Mouse (Mus musculus) liver, embryonic 12.5 days (tissue): ENCODE measurements around the gene Lrrc74b. TPM values are rescaled to one million over a fixed set of nuclear protein-coding genes. Genes with fewer than 3 reads are reported as not detected.
"Not testable (repeated sequence)": the region's sequence is repeated elsewhere in the genome, so short reads cannot be mapped to it uniquely, and the experiment has no call there.

ENCODE experiments used
- ATAC-seq: fragments of 200-750 bp; cut with Nextera tagmentation; 2 replicates; pipeline ENCODE4 v1.8.0; 2017; ENCODE audit warnings: moderate number of reproducible peaks, mild to moderate bottlenecking, moderate library complexity
- H3K27ac ChIP-seq: fragments of 300-500 bp; sonication (generic); 2 replicates; pipeline ENCODE4 v1.5.1; 2016; ENCODE audit warnings: mild to moderate bottlenecking
- H3K27me3 ChIP-seq: fragments of 300-500 bp; sonication (generic); replicated peaks from 2 replicates; pipeline ENCODE4 v1.6.1; 2016; ENCODE audit warnings: mild to moderate bottlenecking, moderate library complexity
- H3K36me3 ChIP-seq: fragments of 300-500 bp; sonication (generic); 2 replicates; pipeline ENCODE4 v1.6.1; 2016; ENCODE audit warnings: mild to moderate bottlenecking, moderate library complexity
- H3K4me1 ChIP-seq: fragments of 300-500 bp; sonication (generic); 2 replicates; pipeline ENCODE4 v1.6.1; 2016
- H3K4me2 ChIP-seq: fragments of 300-500 bp; sonication (generic); 2 replicates; pipeline ENCODE4 v1.6.1; 2016; ENCODE audit warnings: mild to moderate bottlenecking, moderate library complexity
- H3K4me3 ChIP-seq: fragments of 300-500 bp; sonication (generic); 2 replicates; pipeline ENCODE4 v1.5.1; 2016; ENCODE audit warnings: mild to moderate bottlenecking, moderate library complexity
- H3K9ac ChIP-seq: fragments of 300-500 bp; sonication (generic); 2 replicates; pipeline ENCODE4 v1.6.1; 2016; ENCODE audit warnings: mild to moderate bottlenecking, moderate library complexity
- H3K9me3 ChIP-seq: fragments of 300-500 bp; sonication (generic); replicated peaks from 2 replicates; pipeline ENCODE4 v1.6.1; 2016; ENCODE audit warnings: mild to moderate bottlenecking, moderate library complexity
- WGBS: fragments of 180-500 bp; shearing (Covaris S2); methylation state at CpG from one replicate; pipeline ENCODE4 v1.1.7; 2016; ENCODE audit not compliant: insufficient replicate concordance; 5-methylcytosine and 5-hydroxymethylcytosine counted together
- polyA plus RNA-seq: library from polyadenylated mRNA; unstranded; fragments of >200 nt; fragmentation: Nextera tagmentation; extraction: Ambion mirVana; gene quantifications from 2 replicates; pipeline ENCODE4 v1.2.1, GENCODE M21; 2016

The Lrrc74b gene
- polyA plus RNA-seq, 1 experiment from 2014 or later, result not detected

DNA sequence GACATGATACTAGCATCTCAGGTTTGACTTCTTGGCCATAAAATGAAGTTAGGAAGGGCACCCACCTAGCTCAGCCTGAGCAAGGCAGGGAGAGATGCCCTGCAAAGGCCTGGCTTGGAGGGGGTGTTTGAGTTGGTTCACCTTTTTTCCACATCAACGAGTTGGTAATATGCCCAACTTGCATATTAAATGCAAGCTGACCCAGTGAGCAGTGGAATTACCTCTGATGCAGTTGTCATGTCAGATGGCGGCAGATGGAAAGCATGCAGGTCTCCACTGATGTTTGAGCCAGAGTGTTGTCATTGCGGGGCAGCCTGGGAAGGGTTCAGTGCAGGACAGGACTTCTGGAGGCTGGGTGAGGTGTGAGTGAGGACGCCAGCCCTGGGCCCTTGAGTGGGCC lies 49.6 kb downstream of the Lrrc74b start:
- ATAC-seq, result no peak
- Histone ChIP-seq H3K9ac (no peak overlapping the region), H3K9me3 (no peaks in the 10 kb centered on the region), H3K36me3 (peaks cover 45% of the 10 kb centered on the region), H3K4me2 (no peak overlapping the region), H3K27me3 (0 out of 2 replicates have a peak, but pooled peaks cover 6% of the 10 kb centered on the region), H3K27ac (no peak overlapping the region), H3K4me1 (peaks cover 25% of the 10 kb centered on the region), H3K4me3 (no peak overlapping the region)
- WGBS, result 74% methylated on average over 4 of the region's 4 CpGs

DNA sequence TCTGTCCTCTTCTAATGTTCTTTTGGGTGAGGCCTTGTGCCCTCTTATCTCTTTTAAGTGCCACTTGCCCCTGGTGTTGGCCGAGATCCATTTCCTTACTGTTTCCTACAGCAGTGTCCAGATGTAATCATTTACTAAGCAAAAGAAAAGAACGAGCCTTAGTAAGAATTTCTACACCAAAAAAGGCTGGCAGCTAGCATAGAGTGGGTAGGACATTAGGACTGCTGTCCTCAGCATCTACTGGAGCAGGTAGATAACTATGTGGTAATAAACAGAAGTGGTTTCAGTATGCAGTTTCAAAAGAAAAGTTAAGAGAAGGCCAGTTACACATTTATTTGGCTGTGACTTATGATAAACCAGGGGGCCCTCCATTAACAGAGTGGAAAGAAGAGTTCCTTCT lies 50.4 kb downstream of the Lrrc74b start:
- H3K27me3 ChIP-seq, result peaks cover 13% of the 10 kb centered on the region; the same call in 1 of the 2 replicates
- 0 out of 2 replicates have a peak overlapping the region, but pooled peaks have one; percentile 79 for H3K4me3 ChIP-seq
- H3K36me3 ChIP-seq, result peaks cover 38% of the 10 kb centered on the region
- ATAC-seq, result no peak
- no peaks in the 10 kb centered on the region for H3K9me3 ChIP-seq
- H3K9ac ChIP-seq, result no peak overlapping the region
- peaks cover 25% of the 10 kb centered on the region for H3K4me1 ChIP-seq
- H3K27ac ChIP-seq, result 0 out of 2 replicates have a peak overlapping the region, but pooled peaks have one; percentile 2
- H3K4me2 ChIP-seq, result peak overlapping the region; percentile 73; the same call in 1 of the 2 replicates
- 36% methylated on average over 2 of the region's 2 CpGs for WGBS

DNA sequence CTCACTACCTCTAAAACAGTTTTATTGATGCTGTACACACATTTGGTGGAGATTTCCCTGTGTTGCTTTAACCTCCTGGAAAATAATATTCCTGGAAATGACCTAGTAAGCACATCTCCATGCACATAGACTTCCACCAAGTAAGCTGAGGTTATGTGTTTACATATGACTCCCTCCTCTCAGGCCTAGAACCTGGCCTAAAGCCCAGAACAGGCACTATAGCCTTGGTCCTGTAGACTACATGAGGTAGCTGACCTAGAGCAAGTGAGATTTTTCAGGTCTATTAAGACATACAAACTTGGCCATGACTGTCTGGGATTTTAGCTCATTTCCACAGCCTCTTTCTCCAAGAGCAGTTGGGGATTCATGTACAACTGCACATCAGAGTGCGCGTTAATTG lies 50.9 kb downstream of the Lrrc74b start:
- Histone ChIP-seq H3K27me3 (peaks cover 17% of the 10 kb centered on the region), H3K27ac (0 out of 2 replicates have a peak overlapping the region, but pooled peaks have one; percentile 2), H3K4me2 (peak overlapping the region; percentile 73), H3K4me3 (0 out of 2 replicates have a peak overlapping the region, but pooled peaks have one; percentile 79), H3K9ac (no peak overlapping the region; the same call in 1 of the 2 replicates), H3K36me3 (peaks cover 32% of the 10 kb centered on the region), H3K4me1 (peaks cover 25% of the 10 kb centered on the region), H3K9me3 (no peaks in the 10 kb centered on the region)
- WGBS, result 91% methylated on average over 2 of the region's 2 CpGs
- no peak for ATAC-seq

DNA sequence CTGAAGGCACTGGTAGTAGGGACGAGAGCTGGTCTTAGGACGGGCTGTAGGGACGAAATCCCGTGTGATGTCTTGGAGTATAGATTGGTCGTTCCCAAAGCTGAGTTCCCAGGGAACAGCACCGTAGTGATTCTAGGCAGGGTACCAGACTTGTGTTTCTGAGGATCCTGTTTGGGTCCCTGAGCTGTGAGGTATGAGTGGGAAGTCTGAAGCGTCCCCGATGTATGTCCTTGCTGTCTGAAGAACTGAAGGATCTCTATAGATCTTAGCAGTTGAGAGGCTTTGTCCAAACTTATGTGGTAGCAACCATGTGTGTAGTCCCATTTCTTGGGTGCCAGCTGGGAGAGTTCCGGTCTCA lies 51.8 kb downstream of the Lrrc74b start:
- no peak for ATAC-seq
- Histone ChIP-seq H3K4me1 (peaks cover 25% of the 10 kb centered on the region), H3K27ac (peak overlapping the region; percentile 92), H3K4me2 (peak overlapping the region; percentile 73), H3K9me3 (no peaks in the 10 kb centered on the region), H3K9ac (peak overlapping the region; percentile 80), H3K4me3 (peak overlapping the region; percentile 79), H3K27me3 (peaks cover 26% of the 10 kb centered on the region), H3K36me3 (peaks cover 24% of the 10 kb centered on the region)
- WGBS, result 7% methylated on average over 9 of the region's 9 CpGs

DNA sequence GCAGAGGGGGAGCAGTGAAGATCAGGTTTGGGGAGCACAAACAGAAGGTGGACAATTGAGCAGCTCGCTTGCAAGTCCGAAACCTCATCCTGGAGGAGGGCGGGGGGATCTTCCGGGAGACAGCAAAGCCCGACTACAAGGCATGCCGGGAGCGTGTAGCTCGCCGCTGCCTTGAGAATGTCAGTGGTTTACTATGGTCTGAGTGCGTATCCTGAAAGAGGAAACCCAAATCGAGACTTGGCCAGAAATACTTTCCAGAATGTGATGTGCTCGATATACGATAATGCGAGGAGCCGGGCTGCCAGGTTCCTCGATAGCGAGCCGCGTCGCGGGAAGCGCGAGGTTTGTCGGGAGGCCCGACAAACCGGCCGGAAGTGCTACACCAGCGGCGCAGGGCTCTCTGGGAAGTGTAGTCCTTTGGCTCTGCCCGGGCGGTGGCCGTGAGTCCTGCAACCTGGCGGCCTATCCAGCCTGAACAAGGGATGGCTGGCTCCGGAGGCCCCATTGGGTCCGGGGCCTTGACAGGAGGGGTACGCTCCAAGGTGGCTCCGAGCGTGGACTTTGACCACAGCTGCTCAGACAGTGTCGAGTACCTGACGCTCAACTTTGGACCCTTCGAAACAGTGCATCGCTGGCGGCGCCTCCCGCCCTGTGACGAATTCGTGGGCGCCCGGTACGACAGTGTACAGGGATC lies 52.4 kb downstream of the Lrrc74b start, which contains the start of gene Lztr1:
Gene Lztr1, plus strand, starts transcription at position 143 of the 694 bp plus-strand sequence.
- Histone ChIP-seq H3K9ac (peak within 1 kb of the TSS; percentile 80), H3K4me3 (peak within 1 kb of the TSS; percentile 79), H3K9me3 (no peaks in the 10 kb centered on the region), H3K27ac (peak within 1 kb of the TSS; percentile 92), H3K27me3 (peaks cover 30% of the 10 kb centered on the region), H3K4me1 (peaks cover 25% of the 10 kb centered on the region), H3K4me2 (peak within 1 kb of the TSS; percentile 73), H3K36me3 (peaks cover 19% of the 10 kb centered on the region)
- peak; percentile 98 for ATAC-seq
- under 1% methylated on average over 50 of the region's 50 CpGs for WGBS

DNA sequence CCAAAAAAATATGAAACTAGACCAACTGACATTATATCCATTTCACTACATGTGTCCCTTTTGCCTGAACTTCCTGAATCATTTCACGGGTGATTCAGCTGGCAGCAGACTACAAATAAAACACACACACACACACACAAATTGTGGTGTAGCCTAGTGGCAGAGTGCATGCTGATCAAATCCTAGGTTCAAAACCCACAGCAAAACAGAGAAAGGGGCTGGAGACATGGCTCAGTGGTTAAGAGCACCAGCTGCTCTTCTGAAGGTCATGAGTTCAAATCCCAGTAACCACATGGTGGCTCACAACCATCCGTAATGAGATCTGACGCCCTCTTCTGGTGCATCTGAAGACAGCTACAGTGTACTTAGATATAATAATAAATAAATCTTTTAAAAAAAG lies 53.0 kb downstream of the Lrrc74b start:
- WGBS, result 23% methylated on average over 3 of the region's 3 CpGs
- H3K9me3 ChIP-seq, ATAC-seq: not testable (repeated sequence)
- Histone ChIP-seq H3K4me2 (peak overlapping the region; percentile 73), H3K36me3 (peaks cover 13% of the 10 kb centered on the region), H3K4me1 (peaks cover 25% of the 10 kb centered on the region), H3K9ac (peak overlapping the region; percentile 80), H3K27ac (peak overlapping the region; percentile 92), H3K27me3 (peaks cover 37% of the 10 kb centered on the region), H3K4me3 (peak overlapping the region; percentile 79)

DNA sequence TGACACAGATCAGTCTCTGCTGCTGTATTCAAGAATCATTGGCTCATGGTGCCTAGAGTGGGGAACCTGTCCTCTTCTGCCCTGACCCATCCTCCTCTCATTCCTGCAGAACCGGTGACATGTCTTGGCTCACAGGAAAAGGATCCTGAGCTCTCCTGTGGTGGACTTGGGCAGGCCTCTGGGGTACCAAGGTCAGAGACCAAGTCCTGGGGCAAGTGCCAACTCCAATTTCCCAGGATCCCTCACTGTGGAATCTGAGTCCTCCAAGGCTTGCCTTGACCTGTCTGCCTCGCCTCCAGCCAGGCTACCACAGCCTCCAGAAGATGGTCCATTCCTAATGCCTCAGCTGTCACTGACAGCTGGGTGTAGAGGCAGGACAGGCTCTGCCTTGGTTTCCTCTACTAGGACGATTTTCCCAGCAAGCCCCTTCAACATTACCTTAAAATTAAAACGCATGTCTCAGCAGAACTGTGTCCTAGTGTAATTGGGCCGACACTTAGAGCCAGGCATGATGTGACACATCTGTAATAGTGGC lies 54.0 kb downstream of the Lrrc74b start:
- Histone ChIP-seq H3K4me1 (peaks cover 25% of the 10 kb centered on the region), H3K27me3 (peaks cover 41% of the 10 kb centered on the region), H3K27ac (no peak overlapping the region), H3K4me2 (no peak overlapping the region), H3K9me3 (no peaks in the 10 kb centered on the region), H3K4me3 (no peak overlapping the region), H3K36me3 (peaks cover 3% of the 10 kb centered on the region), H3K9ac (no peak overlapping the region)
- WGBS, result 68% methylated on average over 5 of the region's 5 CpGs
- ATAC-seq, result no peak

DNA sequence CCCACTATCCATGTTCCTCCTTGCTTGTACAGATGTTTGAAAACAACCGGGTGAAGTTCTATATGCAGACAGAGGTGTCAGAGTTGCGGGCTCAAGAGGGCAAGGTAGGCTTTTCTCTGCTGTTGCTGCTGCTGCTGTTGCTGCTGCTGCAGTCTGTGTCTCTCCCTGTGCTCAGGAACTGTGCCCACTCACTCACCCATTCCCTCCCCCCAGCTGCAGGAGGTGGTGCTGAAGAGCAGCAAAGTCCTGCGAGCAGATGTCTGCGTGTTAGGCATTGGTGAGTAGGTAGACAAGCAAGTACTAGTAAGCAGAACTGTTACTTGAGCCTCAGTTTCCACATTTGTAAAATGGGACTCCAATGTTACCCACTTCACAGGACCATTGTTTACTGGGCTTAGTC lies 58.4 kb downstream of the Lrrc74b start:
- Histone ChIP-seq H3K9me3 (no peaks in the 10 kb centered on the region), H3K4me2 (no peak overlapping the region), H3K4me1 (no peaks in the 10 kb centered on the region), H3K27ac (no peak overlapping the region), H3K4me3 (no peak overlapping the region), H3K36me3 (no peaks in the 10 kb centered on the region), H3K9ac (no peak overlapping the region), H3K27me3 (peaks cover 54% of the 10 kb centered on the region)
- no peak for ATAC-seq
- WGBS, result 58% methylated on average over 4 of the region's 4 CpGs

DNA sequence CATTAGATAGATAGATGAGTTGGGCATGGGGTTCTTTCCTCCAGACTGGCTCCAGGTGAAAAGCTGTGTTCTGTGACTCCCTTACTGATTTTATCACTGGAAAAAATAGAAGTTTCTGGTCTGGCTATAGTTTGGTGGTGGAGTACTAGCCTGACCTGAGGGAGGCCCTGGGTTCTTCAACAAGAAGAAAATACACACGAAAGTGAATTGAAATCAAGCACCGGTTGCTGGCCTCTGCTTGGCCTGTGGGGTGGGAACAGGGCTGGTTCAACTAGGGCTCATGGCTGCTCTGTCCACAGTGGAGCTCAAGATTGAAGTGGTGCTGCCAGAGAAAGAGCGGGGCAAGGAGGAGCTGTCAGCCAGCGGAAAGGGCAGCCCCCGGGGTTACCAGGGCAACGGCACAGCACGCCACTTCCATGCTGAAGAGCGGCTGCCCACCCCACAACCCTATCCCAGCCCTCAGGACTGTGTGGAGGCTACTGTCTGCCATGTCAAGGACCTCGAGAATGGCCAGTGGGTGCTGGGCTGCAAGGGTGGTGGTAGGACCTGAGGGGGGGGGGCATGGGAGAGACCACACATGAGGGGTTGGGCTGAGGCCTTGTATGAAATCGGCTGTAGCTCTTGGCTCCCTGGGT lies 61.7 kb downstream of the Lrrc74b start:
- Histone ChIP-seq H3K36me3 (no peaks in the 10 kb centered on the region), H3K27me3 (peaks cover 36% of the 10 kb centered on the region; the same call in 1 of the 2 replicates), H3K4me1 (no peaks in the 10 kb centered on the region), H3K9me3 (no peaks in the 10 kb centered on the region), H3K4me2 (no peak overlapping the region), H3K27ac (no peak overlapping the region), H3K4me3 (no peak overlapping the region), H3K9ac (no peak overlapping the region)
- WGBS, result 41% methylated on average over 10 of the region's 10 CpGs
- peak; percentile 36; the same call in 1 of the 2 replicates for ATAC-seq

DNA sequence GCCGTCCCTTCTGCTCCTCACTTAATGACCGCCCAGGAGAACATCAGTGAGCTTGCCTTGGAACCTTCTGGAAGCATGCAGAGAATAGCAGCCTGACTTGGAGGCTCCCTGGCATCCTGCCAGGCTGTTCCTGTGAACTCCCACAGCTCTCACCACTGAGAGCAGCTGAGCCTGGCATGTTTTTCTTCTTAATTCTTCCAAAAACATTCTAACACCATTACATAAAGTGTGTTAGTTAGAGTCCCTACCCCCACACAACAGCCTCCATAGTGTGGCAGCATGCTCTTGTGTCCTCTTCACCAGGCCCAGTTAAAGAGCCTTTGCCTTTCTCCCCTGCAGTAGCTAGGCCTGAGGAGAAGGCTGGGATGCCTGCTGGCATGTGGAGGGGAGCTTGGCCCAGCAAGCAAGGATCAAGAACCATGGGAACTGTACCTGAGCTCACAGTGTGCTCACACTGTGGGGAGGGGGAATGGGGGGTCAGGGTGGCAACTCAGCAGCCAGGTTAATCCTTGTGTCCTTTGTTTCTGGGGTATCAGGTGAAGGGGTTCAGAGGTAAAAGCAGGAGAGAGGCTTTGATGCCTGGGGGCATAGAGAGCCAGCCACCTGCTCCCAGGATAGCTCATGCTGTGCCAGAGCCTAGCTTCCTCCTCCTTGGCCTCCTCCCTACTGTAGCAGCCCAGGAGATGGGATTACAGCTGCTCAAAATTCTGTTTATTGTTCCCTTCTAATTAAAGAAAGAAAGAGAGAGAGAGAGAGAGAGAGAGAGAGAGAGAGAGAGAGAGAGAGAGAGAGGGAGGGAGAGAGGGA lies 64.3 kb downstream of the Lrrc74b start:
- H3K27ac ChIP-seq, result no peak overlapping the region
- 69% methylated on average over 2 of the region's 2 CpGs for WGBS

More for the DNA sequence above, 64.3 kb downstream of the Lrrc74b start:
- no peak for ATAC-seq
- Histone ChIP-seq H3K4me2 (no peak overlapping the region), H3K4me1 (no peaks in the 10 kb centered on the region), H3K36me3 (no peaks in the 10 kb centered on the region), H3K4me3 (no peak overlapping the region), H3K9ac (no peak overlapping the region), H3K27me3 (peaks cover 22% of the 10 kb centered on the region; the same call in 1 of the 2 replicates), H3K9me3 (no peaks in the 10 kb centered on the region)
